Mouse (Mus musculus): Measurements from ENCODE around the gene Gdap1l1.

DNA sequence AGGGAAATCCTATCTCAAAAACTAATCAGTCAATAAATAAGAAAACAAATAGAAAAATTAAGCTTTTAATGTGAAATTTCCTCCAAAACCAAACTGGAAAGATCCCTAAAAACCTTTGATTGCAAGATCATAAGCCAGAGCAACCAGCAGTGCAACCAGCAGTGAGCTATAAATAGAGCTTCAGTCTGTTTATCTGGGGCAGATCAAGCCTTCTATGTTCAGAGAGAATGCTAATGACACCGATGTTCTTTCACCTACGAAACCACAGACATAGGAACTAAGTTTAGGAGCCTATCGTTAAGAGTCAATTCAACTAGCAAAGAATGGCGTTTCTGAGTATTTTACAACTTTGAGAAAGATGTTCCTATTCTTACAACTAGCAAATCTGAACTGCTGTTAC is 26.4 kb upstream of the Gdap1l1 start:
- no peak for TF ChIP-seq CTCF (IDR thresholded peaks at IDR 0.05; ENCODE audit: control insufficient read depth, insufficient read depth, low read length)
- TF ChIP-seq POLR2A (IDR thresholded peaks at IDR 0.05; ENCODE audit: borderline replicate concordance, control insufficient read depth, low read depth, low read length) = no peak
